Mouse (Mus musculus) E14TG2a.4 (cell line): ENCODE measurements around the gene Nsmce1.

Experiments
- CTCF ChIP-seq: conservative IDR thresholded peaks from 2 replicates; pipeline ENCODE4 v1.5.1; 2014; ENCODE audit warnings: low read length
- POU5F1 ChIP-seq: IDR thresholded peaks from 2 replicates; pipeline ENCODE4 v1.6.1; 2014; ENCODE audit warnings: low read length, borderline replicate concordance

DNA sequence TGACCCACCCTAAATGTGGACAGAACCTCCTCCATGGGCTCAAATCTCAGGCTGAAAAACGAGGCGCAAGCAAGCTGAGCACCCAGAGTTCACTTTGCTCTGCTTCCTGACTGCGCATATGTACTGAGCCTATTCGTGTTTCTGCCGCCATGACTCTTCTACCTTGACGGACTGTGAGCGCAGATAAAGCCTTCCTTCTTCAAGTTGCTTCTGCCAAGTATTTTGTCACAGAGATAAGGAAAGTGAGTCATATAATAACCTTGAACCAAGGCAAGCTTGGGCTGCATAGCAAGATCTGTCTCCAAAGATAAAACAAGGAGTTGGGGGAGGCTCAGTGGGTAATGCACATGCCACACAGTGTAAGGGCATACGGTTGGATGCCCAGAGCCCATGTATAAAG lies 25.3 kb upstream of the Nsmce1 start:
- TF ChIP-seq CTCF = no peak
- TF ChIP-seq POU5F1 = no peak
